Mouse (Mus musculus) embryonic facial prominence, embryonic 12.5 days (tissue): ENCODE measurements around the gene Chrd. TPM values are rescaled to one million over a fixed set of nuclear protein-coding genes. Genes with fewer than 3 reads are reported as not detected.

Experiments used
- ATAC-seq: fragments of 200-750 bp; cut with Nextera tagmentation; 2 replicates; pipeline ENCODE4 v1.8.0; 2017; ENCODE audit not compliant: insufficient number of reproducible peaks, insufficient read depth, low FRiP score, low TSS enrichment
- H3K27ac ChIP-seq: fragments of 300-500 bp; sonication (generic); 2 replicates; pipeline ENCODE4 v1.5.1; 2016; ENCODE audit warnings: mild to moderate bottlenecking
- H3K27me3 ChIP-seq: fragments of 300-500 bp; sonication (generic); 2 replicates; pipeline ENCODE4 v1.6.1; 2016; ENCODE audit warnings: mild to moderate bottlenecking, moderate library complexity
- H3K36me3 ChIP-seq: fragments of 300-500 bp; sonication (generic); 2 replicates; pipeline ENCODE4 v1.6.1; 2016; ENCODE audit warnings: mild to moderate bottlenecking
- H3K4me1 ChIP-seq: fragments of 300-500 bp; sonication (generic); 2 replicates; pipeline ENCODE4 v1.6.1; 2016
- H3K4me2 ChIP-seq: fragments of 300-500 bp; sonication (generic); replicated peaks from 2 replicates; pipeline ENCODE4 v1.6.1; 2016; ENCODE audit warnings: mild to moderate bottlenecking, moderate library complexity
- H3K4me3 ChIP-seq: fragments of 300-500 bp; sonication (generic); 2 replicates; pipeline ENCODE4 v1.5.1; 2016; ENCODE audit warnings: mild to moderate bottlenecking
- H3K9ac ChIP-seq: fragments of 300-500 bp; sonication (generic); 2 replicates; pipeline ENCODE4 v1.6.1; 2016; ENCODE audit warnings: mild to moderate bottlenecking, moderate library complexity
- H3K9me3 ChIP-seq: fragments of 300-500 bp; sonication (generic); 2 replicates; pipeline ENCODE4 v1.6.1; 2016; ENCODE audit warnings: mild to moderate bottlenecking, moderate library complexity
- WGBS: fragments of 180-500 bp; shearing (Covaris S2); methylation state at CpG from one replicate; pipeline ENCODE4 v1.1.7; 2016; 5-methylcytosine and 5-hydroxymethylcytosine counted together
- polyA plus RNA-seq: library from polyadenylated mRNA; unstranded; fragments of >200 nt; fragmentation: Nextera tagmentation; extraction: Ambion mirVana; gene quantifications from 2 replicates; pipeline ENCODE4 v1.2.1, GENCODE M21; 2016

Chrd gene
- polyA plus RNA-seq, 1 experiment from 2014 or later = 4.7 TPM

DNA sequence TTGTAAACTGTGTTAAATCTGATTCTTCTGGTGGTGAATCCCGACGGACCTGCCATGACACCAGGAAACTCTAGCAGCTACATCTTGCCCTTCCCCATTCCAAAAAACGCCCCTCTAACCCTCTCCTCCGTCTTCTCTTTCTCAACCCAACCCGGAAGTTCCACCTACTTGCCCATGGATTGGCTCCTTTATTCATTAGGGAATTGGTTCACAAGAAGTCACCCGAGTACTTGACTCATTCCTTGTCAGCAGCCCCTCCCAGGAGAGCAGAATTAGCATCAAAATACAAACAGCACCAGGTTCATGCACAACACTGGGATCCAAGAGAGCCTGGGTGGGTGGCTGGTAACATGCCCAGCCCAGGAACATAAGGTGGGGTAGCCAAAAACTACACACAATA, 58.9 kb downstream of the Chrd start:
- ATAC-seq = no peak
- H3K27ac ChIP-seq = no peak overlapping the region
- H3K36me3 ChIP-seq = no peaks in the 10 kb centered on the region
- no peak overlapping the region for H3K4me3 ChIP-seq
- no peaks in the 10 kb centered on the region for H3K27me3 ChIP-seq
- H3K4me2 ChIP-seq = no peak overlapping the region
- H3K9ac ChIP-seq = no peak overlapping the region
- no peaks in the 10 kb centered on the region for H3K4me1 ChIP-seq
- no peaks in the 10 kb centered on the region for H3K9me3 ChIP-seq
- WGBS = 55% methylated on average over 6 of the region's 6 CpGs

Other genes with a start within 250 kb of the Chrd start
- gene Eif2b5, start 234.3 kb upstream of the Chrd start, polyA plus RNA-seq = 135 and 137 TPM in 2 replicates
- 33.1 and 33.2 TPM in 2 replicates for gene Dvl3, start 216.1 kb upstream of the Chrd start, polyA plus RNA-seq
- gene Ap2m1, start 197.6 kb upstream of the Chrd start, polyA plus RNA-seq = 657 and 677 TPM in 2 replicates
- 72.4 and 79.1 TPM in 2 replicates for gene Abcf3, start 184.6 kb upstream of the Chrd start, polyA plus RNA-seq
- gene Vwa5b2, start 143.7 kb upstream of the Chrd start, polyA plus RNA-seq = 3.7 TPM in 2 replicates
- gene Eef1akmt4, start 121.5 kb upstream of the Chrd start, polyA plus RNA-seq = 30.5 and 31.4 TPM in 2 replicates
- not detected in 2 replicates for gene Gm49333, start 121.5 kb upstream of the Chrd start, polyA plus RNA-seq
- gene Alg3, start 121.4 kb upstream of the Chrd start, polyA plus RNA-seq = 36.9 and 39.9 TPM in 2 replicates
- 2.1 and 2.4 TPM in 2 replicates for gene Camk2n2, start 111.8 kb upstream of the Chrd start, polyA plus RNA-seq
- 7.5 and 7.7 TPM in 2 replicates for gene Ece2, start 103.3 kb upstream of the Chrd start, polyA plus RNA-seq
- 396 and 401 TPM in 2 replicates for gene Psmd2, start 81.5 kb upstream of the Chrd start, polyA plus RNA-seq
- 213 and 218 TPM in 2 replicates for gene Eif4g1, start 64.8 kb upstream of the Chrd start, polyA plus RNA-seq
- 7.2 and 7.7 TPM in 2 replicates for gene Fam131a, start 39.9 kb upstream of the Chrd start, polyA plus RNA-seq
- gene Polr2h, start 15.5 kb upstream of the Chrd start, polyA plus RNA-seq = 110 and 118 TPM in 2 replicates
- gene Clcn2, start 15.4 kb upstream of the Chrd start, polyA plus RNA-seq = 28.8 and 31.6 TPM in 2 replicates
- gene Thpo, start 1.4 kb downstream of the Chrd start, polyA plus RNA-seq = 0.96 and 1.2 TPM in 2 replicates